Mouse (Mus musculus) R1 (cell line): Measurements from ENCODE around the gene Cd52.

Experiments
- DNase-seq: peaks from one replicate; pipeline ENCODE4 v3.0.0-alpha.2; 2018; ENCODE audit warnings: low read depth, low spot score

The Cd52 gene

DNA sequence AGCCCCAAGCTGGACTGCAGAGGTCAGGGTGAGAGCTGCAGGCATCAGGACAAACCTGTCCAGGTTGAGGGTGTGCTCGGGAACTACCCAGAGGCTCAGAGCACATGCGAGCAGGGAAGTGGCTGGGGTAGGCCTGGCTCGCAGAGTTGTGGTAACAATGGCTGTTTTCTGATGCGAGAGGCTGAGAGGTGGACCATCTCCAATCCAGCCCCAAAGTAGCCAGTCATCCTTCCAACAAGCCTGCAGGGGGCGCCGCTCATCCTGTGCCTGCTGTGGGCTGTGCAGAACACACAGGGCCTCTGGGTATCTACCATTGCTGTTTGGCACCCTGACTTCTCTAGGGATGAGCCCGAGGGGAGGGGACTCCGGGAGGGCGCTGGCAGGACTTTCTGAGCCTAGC is 24.8 kb upstream of the Cd52 start:
- peak; percentile 91 for DNase-seq

GRCm38 (mm10) chr4:134119042-134119441 is 24.2 kb upstream of the Cd52 start:
- DNase-seq = peak; percentile 71

GRCm38 (mm10) chr4:134118126-134118800 is 23.4 kb upstream of the Cd52 start:
- peak; percentile 77 for DNase-seq

DNA sequence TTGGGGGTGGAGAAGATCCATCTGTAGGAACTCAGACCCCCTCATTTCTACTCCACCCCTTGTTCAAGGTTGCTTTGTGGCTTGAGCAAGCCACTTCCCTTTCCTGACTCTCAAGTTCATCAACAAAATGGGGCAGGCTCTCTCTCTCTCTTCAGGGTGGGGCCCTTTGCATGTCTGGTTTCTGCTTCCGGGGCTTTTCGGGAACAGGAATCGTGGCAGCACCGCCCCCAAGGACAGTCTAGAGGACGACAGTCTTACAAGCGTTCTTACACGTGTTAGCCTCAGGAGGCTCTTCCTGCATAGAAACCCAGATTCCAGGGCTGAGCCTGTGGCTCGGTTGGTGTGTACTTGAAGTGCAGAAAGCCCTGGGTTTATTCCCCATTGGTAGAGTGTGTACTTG is 22.1 kb upstream of the Cd52 start:
- DNase-seq = peak; percentile 94

- DNase-seq = peak; percentile 71
Observed at GRCm38 (mm10) chr4:134116501-134116900, 21.6 kb upstream of the Cd52 start.

DNA sequence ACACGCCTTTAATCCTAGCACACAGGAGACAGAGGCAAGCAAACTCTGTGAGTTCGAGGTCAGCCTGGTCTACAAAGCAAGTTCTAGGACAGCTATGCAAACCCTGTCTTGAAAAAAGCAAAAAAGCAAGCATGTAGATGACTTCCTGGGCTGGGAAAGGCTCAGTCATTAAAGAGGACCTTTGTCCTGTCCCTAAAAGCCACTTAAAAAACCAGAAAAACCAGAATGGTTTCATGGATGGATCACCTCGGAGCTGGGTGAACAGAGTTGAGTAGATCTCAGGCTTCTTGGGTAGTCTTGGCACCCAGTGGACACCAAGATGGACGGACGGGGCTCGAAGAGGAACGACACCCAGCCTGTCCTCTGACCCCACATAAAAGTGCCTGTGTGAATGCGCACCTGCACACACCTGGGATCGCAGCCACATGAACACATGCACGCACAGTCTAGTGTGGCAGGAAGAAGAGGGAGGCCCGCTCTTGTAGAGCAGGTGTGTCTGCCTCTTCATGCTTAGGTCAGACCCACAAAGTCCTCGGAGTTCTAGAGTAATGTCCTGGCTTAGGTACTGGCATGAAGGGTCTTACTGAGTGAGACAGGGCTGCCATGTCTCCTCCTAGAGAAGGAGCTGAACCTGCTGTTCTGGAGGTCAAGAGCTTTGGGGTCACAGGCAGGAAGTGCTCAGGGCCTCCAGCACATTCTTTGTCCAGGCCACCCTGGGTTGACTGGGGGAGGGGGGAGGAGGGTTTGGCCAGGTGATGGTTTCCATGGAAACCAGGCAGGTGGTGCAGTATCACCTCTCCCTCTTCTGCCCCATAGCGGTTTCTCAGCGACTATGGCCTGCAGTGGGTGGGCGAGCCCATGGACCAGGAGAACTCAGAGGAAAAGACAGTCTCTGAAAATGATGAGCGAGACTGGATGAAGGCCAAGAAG is 20.6 kb upstream of the Cd52 start:
- DNase-seq = peak; percentile 94

DNA sequence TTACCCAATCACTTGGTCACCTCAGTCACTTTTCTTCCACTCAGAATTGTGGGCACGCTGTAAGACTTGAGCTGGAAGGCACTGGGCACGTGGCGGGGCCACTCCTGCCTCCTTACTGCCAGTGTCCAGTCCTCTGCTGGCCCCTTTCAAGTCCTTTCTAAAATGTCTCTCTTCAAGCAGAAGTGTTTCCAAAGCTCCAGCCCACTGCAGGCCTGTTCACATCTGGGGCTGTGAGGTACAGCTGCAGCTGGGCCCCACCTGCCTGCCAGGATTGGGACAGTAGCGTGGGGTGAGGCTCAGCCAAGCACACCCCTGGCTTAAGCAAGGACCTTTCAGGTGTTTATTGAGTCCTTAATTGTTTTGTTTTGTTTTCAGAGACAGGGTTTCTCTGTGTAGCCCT is 19.2 kb upstream of the Cd52 start:
- DNase-seq = no peak

DNA sequence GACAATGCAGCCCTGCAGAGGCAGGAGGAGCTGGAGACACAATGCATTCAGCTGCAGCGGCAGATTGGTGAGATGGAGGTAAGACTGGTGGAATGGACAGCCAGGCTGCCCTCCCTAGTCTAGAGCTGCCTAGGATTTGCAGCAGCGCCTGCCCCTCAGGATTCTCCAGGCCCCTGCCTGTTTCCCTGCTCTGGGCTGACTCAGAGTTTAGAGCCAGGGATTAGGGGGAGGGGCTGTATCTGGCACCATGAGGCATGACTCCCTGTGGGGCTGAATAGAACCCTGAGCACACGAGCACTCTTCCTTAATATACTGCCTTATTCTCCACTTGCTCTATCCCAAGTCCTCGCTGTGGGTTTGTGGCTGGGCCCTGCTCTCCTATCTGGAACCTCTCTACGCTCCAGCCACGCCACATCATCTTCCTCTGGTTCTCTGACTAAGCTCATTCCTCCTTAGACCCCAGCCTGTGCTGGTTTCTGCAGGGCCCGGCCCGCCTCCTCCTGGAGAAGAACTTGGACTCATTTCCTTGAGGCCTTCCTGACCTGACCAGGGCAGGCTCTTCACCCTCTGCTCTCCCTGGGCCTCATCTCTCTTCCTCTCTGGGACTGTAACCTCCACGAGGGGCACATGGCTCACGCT is 18.6 kb upstream of the Cd52 start:
- DNase-seq = peak; percentile 88

- no peak for DNase-seq
Observed at GRCm38 (mm10) chr4:134112403-134112802, 17.5 kb upstream of the Cd52 start.

DNA sequence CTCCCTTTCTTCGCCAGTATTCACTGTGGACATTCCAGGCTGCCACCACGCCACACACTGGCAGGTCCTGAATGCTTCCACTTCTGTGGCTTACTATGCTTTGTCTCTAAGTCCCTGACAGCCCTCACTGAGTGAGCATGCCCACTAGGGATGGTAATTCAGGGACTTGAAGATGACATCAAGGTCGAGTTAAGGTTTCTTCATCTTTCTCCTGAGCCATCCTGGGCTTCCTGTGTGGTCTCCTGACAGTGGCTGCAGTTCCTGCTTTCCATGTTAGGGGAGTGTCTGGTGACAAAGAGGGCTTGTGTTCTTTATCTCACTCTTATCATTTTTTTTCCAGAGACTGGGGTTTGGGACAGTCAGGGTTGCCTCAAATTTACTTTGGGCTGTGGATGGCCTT is 15.8 kb upstream of the Cd52 start:
- no peak for DNase-seq

GRCm38 (mm10) chr4:134108196-134108595 is 13.3 kb upstream of the Cd52 start:
- no peak for DNase-seq

- no peak for DNase-seq
Observed at GRCm38 (mm10) chr4:134107730-134108129, 12.8 kb upstream of the Cd52 start.

- DNase-seq = no peak
Observed at GRCm38 (mm10) chr4:134106105-134106504, 11.2 kb upstream of the Cd52 start.

DNA sequence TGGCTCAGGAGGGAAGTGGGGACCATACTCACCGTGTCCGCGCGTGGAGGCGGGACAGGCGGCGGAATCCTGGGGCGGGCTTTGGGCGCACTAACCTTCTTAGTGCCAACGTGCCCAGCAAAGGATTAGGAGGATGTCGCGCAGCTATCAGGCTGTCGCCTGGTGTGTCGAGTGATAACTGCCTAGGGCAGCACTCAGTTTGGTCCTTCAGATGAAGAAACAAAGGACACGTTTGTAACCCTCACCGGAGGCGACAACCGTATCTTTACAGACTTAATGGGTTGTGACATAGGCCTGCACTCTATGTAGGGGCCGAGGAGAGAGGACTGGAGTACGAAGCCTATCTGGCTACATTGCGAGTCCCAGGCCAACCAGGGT is 7.8 kb upstream of the Cd52 start:
- no peak for DNase-seq

GRCm38 (mm10) chr4:134101979-134102741 is 7.3 kb upstream of the Cd52 start, which contains the start of gene Ubxn11:
Gene Ubxn11 (plus strand): TSS chr4:134102570.
- DNase-seq = peak; percentile 98

DNA sequence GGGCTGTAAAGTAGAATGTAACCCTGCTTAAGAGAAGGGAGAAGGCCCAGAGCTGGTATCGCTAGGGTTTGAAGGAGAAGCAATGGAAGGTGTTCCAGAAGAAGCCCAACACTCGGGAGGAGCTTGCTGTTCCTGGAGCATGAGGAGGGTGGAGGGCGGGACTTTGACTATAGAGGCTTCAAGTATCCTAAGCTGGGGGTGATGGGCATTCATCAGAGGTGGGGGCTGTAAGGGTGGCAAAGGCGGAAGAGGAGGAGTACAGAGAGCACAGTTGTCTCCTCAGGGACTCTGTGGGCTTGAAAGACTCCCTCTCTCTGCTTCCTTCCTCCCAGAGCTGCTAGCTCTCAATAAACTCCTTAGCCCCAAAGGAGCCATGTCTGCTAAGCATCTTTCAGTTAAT is 5.4 kb upstream of the Cd52 start:
- DNase-seq = no peak

- DNase-seq = no peak
Observed at GRCm38 (mm10) chr4:134098628-134099027, 3.7 kb upstream of the Cd52 start.

- DNase-seq = no peak
Observed at GRCm38 (mm10) chr4:134097015-134097608, 2.2 kb upstream of the Cd52 start.

GRCm38 (mm10) chr4:134096120-134096519 is 1.2 kb upstream of the Cd52 start:
- no peak for DNase-seq

GRCm38 (mm10) chr4:134094004-134094564 is 798 bp downstream of the Cd52 start:
- DNase-seq = no peak
